Mouse (Mus musculus) intestine, postnatal 0 days (tissue): Measurements from ENCODE around the gene Cebpe. TPM values are rescaled to one million over a fixed set of nuclear protein-coding genes. Genes with fewer than 3 reads are reported as not detected.

ENCODE experiments used
- ATAC-seq: fragments of 200-750 bp; cut with Nextera tagmentation; 2 replicates; pipeline ENCODE4 v1.8.0; 2017; ENCODE audit warnings: mild to moderate bottlenecking, moderate TSS enrichment, moderate library complexity
- H3K27ac ChIP-seq: fragments of 300-500 bp; sonication (generic); 2 replicates; pipeline ENCODE4 v1.5.1; 2014; ENCODE audit warnings: mild to moderate bottlenecking, low read depth, low read length, moderate library complexity
- H3K27me3 ChIP-seq: fragments of 300-500 bp; sonication (generic); replicated peaks from 2 replicates; pipeline ENCODE4 v1.6.1; 2014; ENCODE audit warnings: low read length, mixed read lengths; ENCODE audit not compliant: control insufficient read depth, insufficient read depth
- H3K36me3 ChIP-seq: fragments of 300-500 bp; sonication (generic); 2 replicates; pipeline ENCODE4 v1.6.1; 2014; ENCODE audit warnings: mild to moderate bottlenecking, moderate library complexity; ENCODE audit not compliant: control insufficient read depth, insufficient read depth
- H3K4me1 ChIP-seq: fragments of 300-500 bp; sonication (generic); replicated peaks from 2 replicates; pipeline ENCODE4 v1.6.1; 2014; ENCODE audit warnings: antibody characterized with exemption, low read length, mixed read lengths; ENCODE audit not compliant: control insufficient read depth, insufficient read depth
- H3K4me2 ChIP-seq: fragments of 300-500 bp; sonication (generic); replicated peaks from 2 replicates; pipeline ENCODE4 v1.6.1; 2014; ENCODE audit warnings: low read depth, mild to moderate bottlenecking, moderate library complexity
- H3K4me3 ChIP-seq: fragments of 300-500 bp; sonication (generic); 2 replicates; pipeline ENCODE4 v1.5.1; 2014; ENCODE audit warnings: low read depth, low read length
- H3K9ac ChIP-seq: fragments of 300-500 bp; sonication (generic); 2 replicates; pipeline ENCODE4 v1.6.1; 2014; ENCODE audit warnings: mild to moderate bottlenecking, low read depth, low read length
- H3K9me3 ChIP-seq: fragments of 300-500 bp; sonication (generic); 2 replicates; pipeline ENCODE4 v1.6.1; 2016; ENCODE audit warnings: mixed run types; ENCODE audit not compliant: control insufficient read depth
- CTCF ChIP-seq: sonication (generic); IDR thresholded peaks from 2 replicates; pipeline ENCODE4 v1.5.1; 2016; ENCODE audit warnings: low read depth, mild to moderate bottlenecking, control low read depth, antibody characterized with exemption, moderate library complexity
- whole genome bisulfite sequencing: fragments of 180-500 bp; shearing (Covaris S2); extraction: QIAGEN DNeasy Blood & Tissue Kit; methylation state at CpG from one replicate; pipeline ENCODE4 v1.1.7; 2014; 5-methylcytosine and 5-hydroxymethylcytosine counted together
- polyA plus RNA-seq: library from polyadenylated mRNA; unstranded; fragments of >200 nt; fragmentation: Nextera tagmentation; extraction: Ambion mirVana; gene quantifications from 2 replicates; pipeline ENCODE4 v1.2.1, GENCODE M21; 2015

The Cebpe gene
- polyA plus RNA-seq, 1 experiment from 2014 or later, result not detected

DNA sequence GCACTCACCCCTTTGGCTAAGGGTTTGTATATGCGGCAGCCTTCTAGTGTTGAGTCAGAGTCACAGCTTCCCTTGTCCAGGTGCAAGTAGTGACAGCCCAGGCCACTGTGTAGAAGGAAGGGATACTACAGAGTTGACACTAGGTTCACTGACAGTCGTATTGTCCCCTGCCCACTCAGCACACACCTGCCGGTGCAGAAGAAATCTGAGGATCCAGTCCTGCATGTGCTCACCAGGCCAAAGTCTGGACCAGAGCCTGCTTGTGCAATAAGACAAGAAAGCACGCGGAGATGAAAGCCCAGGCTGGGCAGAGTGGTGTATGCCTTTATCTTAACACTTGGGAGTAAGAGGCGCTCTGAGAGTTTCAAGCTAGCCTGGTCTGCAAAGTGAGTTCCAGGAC is 16.9 kb downstream of the Cebpe start:
- Histone ChIP-seq H3K27ac (no peak overlapping the region), H3K4me2 (no peak overlapping the region), H3K36me3 (peaks cover 14% of the 10 kb centered on the region), H3K27me3 (no peaks in the 10 kb centered on the region), H3K9ac (no peak overlapping the region), H3K4me3 (no peak overlapping the region), H3K9me3 (no peaks in the 10 kb centered on the region), H3K4me1 (peaks cover 8% of the 10 kb centered on the region; the same call in 1 of the 2 replicates)
- ATAC-seq, result peak; percentile 88
- 41% methylated on average over 6 of the region's 6 CpGs for WGBS
- no peak for TF ChIP-seq CTCF

DNA sequence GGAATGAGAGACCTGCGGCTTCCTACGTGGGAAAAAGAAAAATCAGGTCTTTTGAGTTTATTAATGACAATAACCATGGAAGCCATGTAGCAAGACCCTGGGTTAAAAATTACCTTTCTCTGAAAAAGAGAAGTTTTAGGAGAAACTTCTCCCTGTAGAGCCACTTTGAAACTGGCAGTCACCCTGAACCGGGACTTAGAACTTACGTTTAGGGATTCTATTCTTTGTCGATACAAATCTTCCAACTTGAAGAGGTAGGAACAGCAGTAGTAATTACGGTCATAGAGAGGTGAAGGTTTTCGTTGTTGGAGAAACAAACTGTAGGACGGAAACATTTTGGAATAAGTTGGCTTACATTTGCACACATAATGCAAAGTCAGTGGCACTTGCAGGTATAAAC is 24.7 kb downstream of the Cebpe start:
- Histone ChIP-seq H3K4me1 (peaks cover 6% of the 10 kb centered on the region), H3K27ac (peak overlapping the region; percentile 70), H3K27me3 (no peaks in the 10 kb centered on the region), H3K9ac (peak overlapping the region; percentile 71), H3K36me3 (peaks cover 27% of the 10 kb centered on the region), H3K4me3 (peak overlapping the region; percentile 70), H3K4me2 (peak overlapping the region; percentile 66), H3K9me3 (no peaks in the 10 kb centered on the region)
- no peak for ATAC-seq
- 1% methylated on average over 8 of the region's 8 CpGs for WGBS
- no peak for TF ChIP-seq CTCF

DNA sequence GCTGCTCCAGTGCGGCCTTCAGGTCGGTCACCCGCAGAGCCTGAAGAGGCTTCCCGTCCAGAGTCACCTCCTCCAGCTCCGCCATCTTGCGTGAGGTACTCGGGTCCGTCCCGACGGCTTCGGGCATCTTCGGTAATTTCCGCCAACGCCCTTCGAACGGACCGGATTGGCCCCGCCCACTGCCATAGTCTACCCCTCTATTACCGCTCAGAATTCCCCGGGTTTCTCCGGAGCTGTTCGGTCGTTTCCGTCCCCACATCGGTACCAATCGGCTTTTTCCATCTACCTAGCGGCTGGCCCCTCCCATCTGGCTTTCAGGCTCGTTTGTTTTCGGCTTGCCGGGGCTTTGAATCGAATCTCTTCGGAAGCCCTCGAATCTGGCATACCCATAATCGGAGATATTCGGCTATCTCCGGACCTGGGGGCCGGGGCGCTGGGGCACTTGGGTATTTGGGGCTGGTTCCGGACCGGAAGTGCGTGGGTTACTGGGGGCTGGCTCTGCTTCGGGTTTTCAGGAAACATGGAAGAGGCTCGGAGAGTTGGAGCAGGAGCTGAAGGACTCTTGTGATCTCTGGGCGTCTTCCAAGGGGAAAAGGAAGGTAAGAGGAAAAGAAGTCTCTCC is 25.3 kb downstream of the Cebpe start, which contains the start of gene Acin1:
Gene Acin1 (minus strand): TSS at position 410 of the 622 bp plus-strand sequence.
- Histone ChIP-seq H3K9me3 (no peaks in the 10 kb centered on the region), H3K27ac (peak within 1 kb of the TSS; percentile 92), H3K4me3 (peak within 1 kb of the TSS; percentile 70), H3K4me1 (peaks cover 6% of the 10 kb centered on the region), H3K27me3 (no peaks in the 10 kb centered on the region), H3K4me2 (peak within 1 kb of the TSS; percentile 72), H3K9ac (peak within 1 kb of the TSS; percentile 75), H3K36me3 (peaks cover 33% of the 10 kb centered on the region)
- WGBS, result under 1% methylated on average over 44 of the region's 44 CpGs
- no peak for TF ChIP-seq CTCF
- ATAC-seq, result peak; percentile 97

DNA sequence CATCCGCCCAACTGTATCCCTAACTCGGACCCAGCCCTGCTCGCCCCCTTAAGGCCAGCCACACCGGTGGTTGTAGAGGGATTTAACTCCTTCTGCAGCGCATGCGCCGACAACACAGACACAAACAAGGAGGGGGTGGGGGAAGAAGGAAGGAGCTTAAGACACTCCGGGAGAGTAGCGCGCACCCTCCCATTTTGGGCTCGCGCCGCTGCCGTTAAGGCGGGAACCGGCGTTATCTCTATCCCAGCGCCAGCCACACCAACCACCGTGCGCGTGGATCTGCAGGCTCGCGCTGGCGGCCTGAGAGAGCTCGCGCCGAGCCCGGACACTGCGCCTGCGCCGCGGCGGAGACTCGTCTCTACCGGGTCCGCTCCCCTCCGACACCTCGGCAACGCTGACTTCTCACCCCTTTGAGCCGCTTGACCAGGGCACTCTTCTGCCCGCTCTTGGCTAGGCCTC is 25.9 kb downstream of the Cebpe start, which contains the start of gene 1700123O20Rik:
Gene 1700123O20Rik (plus strand): TSS at position 154 of the 459 bp plus-strand sequence.
- peak; percentile 61 for TF ChIP-seq CTCF
- Histone ChIP-seq H3K27ac (peak within 1 kb of the TSS; percentile 92), H3K9me3 (no peaks in the 10 kb centered on the region), H3K9ac (peak within 1 kb of the TSS; percentile 75), H3K4me3 (peak within 1 kb of the TSS; percentile 70), H3K4me2 (peak within 1 kb of the TSS; percentile 72), H3K36me3 (peaks cover 33% of the 10 kb centered on the region), H3K4me1 (peaks cover 6% of the 10 kb centered on the region), H3K27me3 (no peaks in the 10 kb centered on the region)
- WGBS, result under 1% methylated on average over 41 of the region's 41 CpGs
- peak; percentile 73 for ATAC-seq

DNA sequence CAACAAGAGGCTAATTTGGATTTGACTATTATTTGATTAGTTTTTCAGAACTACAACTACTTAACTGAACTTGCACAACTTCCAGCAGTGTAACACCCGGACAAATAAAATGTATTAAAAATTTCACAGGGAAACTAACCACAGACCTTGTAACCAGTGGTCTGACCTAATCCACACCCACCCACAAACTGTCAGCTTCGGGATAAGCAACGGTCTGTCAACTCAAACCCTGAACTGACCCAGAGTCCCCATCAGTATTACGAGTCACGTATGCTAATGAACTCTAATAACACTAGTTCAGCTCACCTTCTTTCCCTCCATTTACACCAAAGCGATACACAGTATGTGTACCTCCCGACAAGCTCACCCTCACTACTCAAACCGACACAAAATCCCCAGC is 26.5 kb downstream of the Cebpe start:
- Histone ChIP-seq H3K27me3 (no peaks in the 10 kb centered on the region), H3K27ac (no peak overlapping the region), H3K9me3 (no peaks in the 10 kb centered on the region), H3K4me1 (peaks cover 6% of the 10 kb centered on the region), H3K4me3 (peak overlapping the region; percentile 70), H3K36me3 (peaks cover 27% of the 10 kb centered on the region), H3K4me2 (peak overlapping the region; percentile 72), H3K9ac (peak overlapping the region; percentile 75)
- 6% methylated on average over 8 of the region's 8 CpGs for WGBS
- ATAC-seq, result no peak
- no peak for TF ChIP-seq CTCF

DNA sequence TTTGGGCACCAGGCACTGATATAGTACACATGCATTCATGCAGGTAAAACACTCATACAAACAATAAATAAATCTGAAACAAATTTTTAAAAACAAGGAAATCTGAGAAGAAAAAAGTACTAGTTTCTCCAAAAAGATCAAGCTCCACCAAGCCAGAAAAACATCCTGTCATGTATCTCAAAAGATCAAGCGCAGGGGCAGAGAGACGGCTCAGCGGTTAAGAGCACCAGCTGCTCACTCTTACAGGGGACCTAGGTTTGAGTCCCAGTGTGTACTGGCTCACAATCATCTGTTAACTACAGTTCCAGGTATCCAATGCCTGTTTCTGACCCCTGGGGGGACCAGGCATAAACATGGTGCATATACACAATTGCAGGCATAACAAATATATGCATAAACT is 29.6 kb downstream of the Cebpe start:
- no peak overlapping the region for H3K27ac ChIP-seq
- 84% methylated on average over 3 of the region's 3 CpGs for WGBS
- no peak overlapping the region for H3K4me2 ChIP-seq
- peaks cover 37% of the 10 kb centered on the region for H3K36me3 ChIP-seq
- no peak overlapping the region for H3K9ac ChIP-seq
- H3K4me3 ChIP-seq, result no peak overlapping the region
- no peaks in the 10 kb centered on the region for H3K4me1 ChIP-seq
- no peak for TF ChIP-seq CTCF
- no peaks in the 10 kb centered on the region for H3K27me3 ChIP-seq
- ATAC-seq, result no peak
- no peaks in the 10 kb centered on the region for H3K9me3 ChIP-seq
